Mouse (Mus musculus): Measurements from ENCODE around the gene Nfib.

DNA sequence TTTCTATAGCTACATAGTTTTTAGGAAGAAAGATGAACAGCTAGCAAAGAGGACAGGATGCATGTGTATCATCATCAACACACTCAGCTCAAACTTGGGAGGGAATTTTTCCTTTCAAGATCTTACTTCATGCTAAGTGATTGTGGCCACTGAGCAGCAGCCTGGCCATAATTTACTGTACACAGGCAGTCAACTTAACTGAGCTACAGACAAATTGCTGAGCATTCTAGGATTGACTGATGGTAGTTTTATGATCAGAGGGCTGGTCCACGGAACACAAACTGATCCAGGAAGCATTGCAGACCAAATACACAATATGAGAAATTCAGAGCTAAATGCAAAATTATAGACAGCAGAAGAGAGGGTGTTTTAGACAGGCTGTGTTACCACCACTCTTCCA, 191.2 kb downstream of the Nfib start:
- no peak for TF ChIP-seq POLR2A (IDR thresholded peaks at IDR 0.05; ENCODE audit: extremely low read depth, insufficient read depth, low read length)
- TF ChIP-seq CTCF (IDR thresholded peaks at IDR 0.05; ENCODE audit: low read depth, low read length), result no peak

All from liver, adult 2 months (tissue).